Mouse (Mus musculus) lung, embryonic 14.5 days (tissue): Measurements from ENCODE around the gene Hist1h2af. TPM values are rescaled to one million over a fixed set of nuclear protein-coding genes. Genes with fewer than 3 reads are reported as not detected.

Experiments used
- ATAC-seq: fragments of 200-750 bp; cut with Nextera tagmentation; 2 replicates; pipeline ENCODE4 v1.8.0; 2017; ENCODE audit warnings: mild to moderate bottlenecking, moderate TSS enrichment, moderate library complexity; ENCODE audit not compliant: insufficient read depth
- DNase-seq: peaks from one replicate; pipeline ENCODE4 v3.0.0-alpha.2; 2015
- H3K27ac ChIP-seq: fragments of 300-500 bp; sonication (generic); 2 replicates; pipeline ENCODE4 v1.5.1; 2014; ENCODE audit warnings: low read depth, mild to moderate bottlenecking, moderate library complexity
- H3K27me3 ChIP-seq: fragments of 300-500 bp; sonication (generic); 2 replicates; pipeline ENCODE4 v1.6.1; 2014; ENCODE audit warnings: low read length, control low read depth; ENCODE audit not compliant: insufficient read depth
- H3K36me3 ChIP-seq: fragments of 300-500 bp; sonication (generic); 2 replicates; pipeline ENCODE4 v1.6.1; 2014; ENCODE audit warnings: control low read depth; ENCODE audit not compliant: insufficient read depth
- H3K4me1 ChIP-seq: fragments of 300-500 bp; sonication (generic); 2 replicates; pipeline ENCODE4 v1.6.1; 2014; ENCODE audit warnings: antibody characterized with exemption, control low read depth; ENCODE audit not compliant: insufficient read depth
- H3K4me2 ChIP-seq: fragments of 300-500 bp; sonication (generic); 2 replicates; pipeline ENCODE4 v1.6.1; 2014; ENCODE audit warnings: mild to moderate bottlenecking
- H3K4me3 ChIP-seq: fragments of 300-500 bp; sonication (generic); 2 replicates; pipeline ENCODE4 v1.5.1; 2014; ENCODE audit warnings: low read depth, low read length
- H3K9ac ChIP-seq: fragments of 300-500 bp; sonication (generic); 2 replicates; pipeline ENCODE4 v1.6.1; 2014
- H3K9me3 ChIP-seq: fragments of 300-500 bp; sonication (generic); 2 replicates; pipeline ENCODE4 v1.6.1; 2016; ENCODE audit warnings: low read depth, low read length, control low read depth
- CTCF ChIP-seq: IDR thresholded peaks from 2 replicates; pipeline ENCODE4 v1.5.1; 2016; ENCODE audit warnings: antibody characterized with exemption, low read depth
- WGBS: fragments of 180-500 bp; shearing (Covaris S2); extraction: QIAGEN DNeasy Blood & Tissue Kit; methylation state at CpG from one replicate; pipeline ENCODE4 v1.1.7; 2014; 5-methylcytosine and 5-hydroxymethylcytosine counted together
- polyA plus RNA-seq: library from polyadenylated mRNA; unstranded; fragments of >200 nt; fragmentation: Nextera tagmentation; extraction: Ambion mirVana; gene quantifications from 2 replicates; pipeline ENCODE4 v1.2.1, GENCODE M21; 2014

Gene Hist1h2af
- polyA plus RNA-seq, 1 experiment from 2014 or later = 13.0 TPM

- no peaks in the 10 kb centered on the region for H3K36me3 ChIP-seq
- H3K4me3 ChIP-seq = peak overlapping the region; percentile 30
- 3% methylated on average over 19 of the region's 19 CpGs for WGBS
- TF ChIP-seq CTCF = no peak
- DNase-seq (peak; percentile 81), ATAC-seq (no peak)
- H3K4me2 ChIP-seq = peak overlapping the region; percentile 62
- H3K9ac ChIP-seq = no peak overlapping the region
- H3K9me3 ChIP-seq = no peaks in the 10 kb centered on the region
- no peaks in the 10 kb centered on the region for H3K27me3 ChIP-seq
- H3K27ac ChIP-seq = no peak overlapping the region
- peaks cover 19% of the 10 kb centered on the region for H3K4me1 ChIP-seq
These were observed 35.9 kb upstream of the Hist1h2af start for GRCm38 (mm10) chr13:23497656-23498321.

GRCm38 (mm10) chr13:23498653-23499052 is 35.1 kb upstream of the Hist1h2af start:
- peak overlapping the region; percentile 42 for H3K27ac ChIP-seq
- H3K4me2 ChIP-seq = peak overlapping the region; percentile 62
- DNase-seq (peak; percentile 84), ATAC-seq (peak; percentile 62)
- H3K27me3 ChIP-seq = no peaks in the 10 kb centered on the region
- no peaks in the 10 kb centered on the region for H3K36me3 ChIP-seq
- H3K4me1 ChIP-seq = peaks cover 19% of the 10 kb centered on the region
- 4% methylated on average over 10 of the region's 10 CpGs for WGBS
- H3K4me3 ChIP-seq = peak overlapping the region; percentile 30
- TF ChIP-seq CTCF = no peak
- H3K9me3 ChIP-seq = no peaks in the 10 kb centered on the region
- H3K9ac ChIP-seq = peak overlapping the region; percentile 17; the same call in 1 of the 2 replicates

DNA sequence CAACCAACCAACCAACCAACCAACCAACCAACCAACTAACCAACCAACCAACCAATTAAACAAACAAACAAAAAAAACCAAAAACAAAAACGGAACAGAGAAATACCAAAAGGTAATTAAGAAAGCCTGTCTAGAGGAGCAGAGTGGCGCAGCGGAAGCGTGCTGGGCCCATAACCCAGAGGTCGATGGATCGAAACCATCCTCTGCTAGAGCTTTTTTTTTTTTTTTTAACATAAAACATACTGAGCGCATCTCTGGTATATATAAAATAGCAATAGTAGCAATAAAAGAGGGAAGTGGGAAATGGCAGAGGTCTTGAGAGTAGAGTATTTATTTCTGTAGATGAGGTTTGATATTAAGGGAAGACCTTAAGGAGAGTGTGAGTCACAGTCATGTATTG is 33.8 kb upstream of the Hist1h2af start:
- Histone ChIP-seq H3K9ac (no peak overlapping the region), H3K27ac (no peak overlapping the region), H3K9me3 (no peaks in the 10 kb centered on the region), H3K4me3 (no peak overlapping the region), H3K27me3 (no peaks in the 10 kb centered on the region), H3K4me1 (peaks cover 20% of the 10 kb centered on the region), H3K4me2 (peak overlapping the region; percentile 62), H3K36me3 (no peaks in the 10 kb centered on the region)
- WGBS = 13% methylated on average over 7 of the region's 7 CpGs
- no peak for TF ChIP-seq CTCF
- ATAC-seq (no peak), DNase-seq (no peak)

DNA sequence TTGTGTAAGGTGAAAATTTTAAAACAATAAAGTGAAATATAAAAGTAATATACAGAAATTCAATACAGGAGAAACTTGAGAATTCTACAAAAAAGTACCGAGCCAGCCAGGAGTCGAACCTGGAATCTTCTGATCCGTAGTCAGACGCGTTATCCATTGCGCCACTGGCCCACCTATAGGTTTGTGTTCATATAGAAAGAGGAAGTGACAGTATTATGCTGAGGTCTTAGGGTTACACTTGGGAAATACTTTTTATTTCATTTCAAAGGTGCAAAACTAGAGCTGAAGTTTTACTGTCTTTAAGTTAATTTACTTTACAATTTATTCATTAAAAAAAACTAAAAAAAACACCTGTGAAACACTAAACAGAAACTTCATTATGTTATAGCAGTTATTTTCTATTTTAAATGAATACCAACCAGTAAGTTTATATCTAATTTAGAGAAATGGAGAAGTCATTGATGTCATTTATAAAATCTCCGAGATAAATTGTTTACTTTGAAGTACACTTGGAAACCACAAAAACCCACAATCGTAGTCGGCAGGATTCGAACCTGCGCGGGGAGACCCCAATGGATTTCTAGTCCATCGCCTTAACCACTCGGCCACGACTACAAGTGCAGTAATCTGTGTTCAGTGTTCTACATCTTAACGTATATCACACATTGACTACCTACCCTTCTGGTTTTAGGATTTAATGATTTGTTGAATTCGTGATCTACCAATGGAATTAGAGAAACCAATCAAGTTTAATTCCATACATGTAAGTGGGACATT is 33.1 kb upstream of the Hist1h2af start:
- Histone ChIP-seq H3K4me2 (peak overlapping the region; percentile 58), H3K9ac (no peak overlapping the region), H3K27me3 (no peaks in the 10 kb centered on the region), H3K4me1 (peaks cover 25% of the 10 kb centered on the region), H3K9me3 (no peaks in the 10 kb centered on the region), H3K27ac (no peak overlapping the region), H3K4me3 (peak overlapping the region; percentile 26), H3K36me3 (no peaks in the 10 kb centered on the region)
- 4% methylated on average over 17 of the region's 17 CpGs for WGBS
- ATAC-seq = peak; percentile 72
- peak; percentile 93 for DNase-seq
- TF ChIP-seq CTCF = no peak

DNA sequence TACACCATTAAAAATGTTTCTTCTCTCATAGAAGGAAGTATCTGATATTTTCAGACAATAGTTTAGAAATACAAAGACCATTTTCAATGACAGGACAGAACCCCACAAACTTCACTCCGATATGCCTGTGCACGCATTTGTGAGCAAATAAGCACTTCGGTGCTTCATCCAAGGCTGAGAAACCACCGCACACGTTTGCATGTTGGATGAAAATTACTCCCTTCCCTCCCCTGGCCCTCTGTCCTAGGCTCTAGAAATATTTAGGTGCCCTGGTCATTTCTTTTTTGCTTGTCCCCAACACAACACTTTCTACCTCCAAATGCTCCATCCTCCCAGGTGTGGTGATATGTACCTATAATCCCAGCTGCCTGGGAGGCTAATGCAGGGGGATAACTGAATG is 32.2 kb upstream of the Hist1h2af start:
- Histone ChIP-seq H3K4me2 (peak overlapping the region; percentile 58), H3K9ac (no peak overlapping the region), H3K9me3 (no peaks in the 10 kb centered on the region), H3K27me3 (no peaks in the 10 kb centered on the region), H3K4me1 (peaks cover 28% of the 10 kb centered on the region), H3K4me3 (peak overlapping the region; percentile 26), H3K27ac (no peak overlapping the region), H3K36me3 (no peaks in the 10 kb centered on the region)
- no peak for TF ChIP-seq CTCF
- no peak for DNase-seq
- ATAC-seq = no peak
- WGBS = 22% methylated on average over 5 of the region's 5 CpGs

GRCm38 (mm10) chr13:23502031-23502567 is 31.6 kb upstream of the Hist1h2af start:
- Histone ChIP-seq H3K9me3 (no peaks in the 10 kb centered on the region), H3K4me3 (peak overlapping the region; percentile 26), H3K27me3 (no peaks in the 10 kb centered on the region), H3K9ac (no peak overlapping the region), H3K4me1 (peaks cover 26% of the 10 kb centered on the region), H3K4me2 (peak overlapping the region; percentile 58), H3K36me3 (no peaks in the 10 kb centered on the region), H3K27ac (no peak overlapping the region)
- ATAC-seq (no peak), DNase-seq (no peak)
- TF ChIP-seq CTCF = no peak
- WGBS = 37% methylated on average over 9 of the region's 9 CpGs

DNA sequence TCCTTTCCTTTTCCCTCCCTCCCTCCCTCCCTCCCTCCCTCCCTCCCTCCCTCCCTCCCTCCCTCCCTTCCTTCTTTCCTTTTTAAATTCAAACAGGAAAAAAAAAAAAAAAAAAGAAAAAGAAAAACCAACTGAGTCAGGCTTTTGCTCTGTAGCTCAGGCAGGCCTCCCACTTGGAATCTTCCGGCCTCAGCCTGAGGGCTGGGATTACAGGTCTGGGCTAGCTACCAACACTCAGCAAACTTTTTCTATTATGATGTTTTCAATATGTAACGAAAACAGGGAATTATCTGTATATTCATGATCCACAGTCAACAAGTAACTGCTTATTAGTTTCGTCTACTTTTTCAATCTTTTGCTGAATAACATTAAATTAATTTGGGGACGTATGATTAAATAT is 30.8 kb upstream of the Hist1h2af start:
- Histone ChIP-seq H3K27ac (no peak overlapping the region), H3K36me3 (no peaks in the 10 kb centered on the region), H3K27me3 (no peaks in the 10 kb centered on the region), H3K9me3 (no peaks in the 10 kb centered on the region), H3K4me2 (no peak overlapping the region), H3K4me1 (peaks cover 23% of the 10 kb centered on the region), H3K9ac (no peak overlapping the region), H3K4me3 (no peak overlapping the region)
- DNase-seq (no peak), ATAC-seq (no peak)
- 52% methylated on average over 4 of the region's 4 CpGs for WGBS
- no peak for TF ChIP-seq CTCF
